Comparison of ENCODE assay signal across 23 mouse cellular contexts in genomic region chr6:137404196-137404595, GRCm38 (mm10).
"Had no signal": no experiment of that assay in that cellular context is flagged by ENCODE, and none has a peak within 500 bp of the region (broad histone marks: within the 10 kb centered on the region; RNA-seq: fewer than 3 reads in every experiment).

No protein-coding gene starts in this region.

- DNase-seq: kidney, adult 11 months; kidney, adult 8-10 months; kidney, postnatal 10 days; kidney, postnatal 36 days; left cerebral cortex, postnatal 4 days; liver, postnatal 0 days; lung, embryonic 14.5 days; lung, postnatal 4 days; midbrain, embryonic 14.5 days; right cerebral cortex, adult 18-20 months; right cerebral cortex, postnatal 25 days; spleen, adult 18-20 months; thymus, postnatal 25 days had no signal

- H3K4me1 ChIP-seq: kidney, embryonic 15.5 days; limb, embryonic 12.5 days; limb, embryonic 15.5 days; megakaryocyte, embryonic 14.5 days; neural tube, embryonic 12.5 days; neural tube, embryonic 15.5 days; stomach, embryonic 15.5 days had no signal

- ATAC-seq: liver, postnatal 0 days; lung, postnatal 0 days had no signal

- H3K4me3 ChIP-seq: kidney, embryonic 15.5 days; limb, embryonic 12.5 days; limb, embryonic 15.5 days; megakaryocyte, embryonic 14.5 days; midbrain, embryonic 10.5 days; neural tube, embryonic 12.5 days; neural tube, embryonic 15.5 days; stomach, embryonic 15.5 days had no signal

- H3K27ac ChIP-seq: kidney, embryonic 15.5 days; limb, embryonic 12.5 days; limb, embryonic 15.5 days; liver, embryonic 14.5 days; midbrain, embryonic 10.5 days; neural tube, embryonic 12.5 days; neural tube, embryonic 15.5 days; stomach, embryonic 15.5 days had no signal
